Mouse (Mus musculus) 3134 (cell line): ENCODE results near the gene Ell.
"Not testable (repeated sequence)": the region's sequence is repeated elsewhere in the genome, so short reads cannot be mapped to it uniquely, and the experiment has no call there.

ENCODE experiments used
- DNase-seq: peaks from one replicate; pipeline ENCODE4 v3.0.0-alpha.2; 2011; ENCODE audit warnings: low spot score; ENCODE audit not compliant: insufficient read length; ENCODE audit errors: extremely low read depth

Ell gene

GRCm38 (mm10) chr8:70561809-70562535 lies 22.7 kb downstream of the Ell start:
- peak; percentile 67 for DNase-seq

- no peak for DNase-seq
Measured at GRCm38 (mm10) chr8:70562802-70563201, 23.5 kb downstream of the Ell start.

- DNase-seq, result no peak
Measured at GRCm38 (mm10) chr8:70563763-70564387, 24.6 kb downstream of the Ell start.

GRCm38 (mm10) chr8:70564696-70565235 lies 25.5 kb downstream of the Ell start:
- no peak for DNase-seq

DNA sequence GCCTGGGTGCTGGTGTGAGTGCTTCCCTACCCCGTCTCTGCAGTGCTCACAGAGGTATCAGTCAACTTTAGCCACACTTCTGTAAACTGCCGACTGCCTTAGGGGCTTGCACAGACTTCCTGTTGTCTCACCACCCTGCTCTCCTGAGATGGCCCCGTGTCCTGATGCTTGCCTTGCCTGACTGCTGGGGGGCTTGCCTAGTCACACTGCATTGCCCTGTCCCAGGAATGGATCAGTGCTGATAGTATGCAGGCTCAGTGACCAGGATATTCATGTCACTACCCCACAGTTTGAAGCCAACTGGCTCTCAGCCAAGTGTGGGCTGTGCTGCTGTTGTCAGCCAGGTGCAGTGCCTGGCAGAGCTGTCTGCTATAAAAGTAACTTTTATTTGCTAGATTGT lies 26.3 kb downstream of the Ell start:
- no peak for DNase-seq

DNA sequence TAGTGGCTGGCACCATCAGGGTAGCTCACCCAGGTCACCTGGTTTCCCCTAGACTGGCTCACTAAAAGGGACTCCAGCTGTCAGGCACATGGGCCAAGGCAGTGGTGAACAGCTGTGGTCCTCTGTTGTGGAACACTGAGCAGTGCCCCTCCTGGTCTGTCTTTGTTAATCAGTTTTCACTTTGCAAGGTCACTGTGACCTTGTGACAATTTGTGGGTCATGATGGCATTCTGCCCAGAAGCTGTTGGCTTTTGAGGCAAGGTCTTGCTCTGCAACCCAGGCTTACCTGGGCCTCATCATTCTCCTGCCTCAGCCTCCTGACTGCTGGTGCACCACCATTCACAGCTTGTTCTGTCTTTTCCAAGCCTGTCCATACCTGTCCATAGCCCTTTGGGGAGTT lies 31.1 kb downstream of the Ell start:
- no peak for DNase-seq

DNA sequence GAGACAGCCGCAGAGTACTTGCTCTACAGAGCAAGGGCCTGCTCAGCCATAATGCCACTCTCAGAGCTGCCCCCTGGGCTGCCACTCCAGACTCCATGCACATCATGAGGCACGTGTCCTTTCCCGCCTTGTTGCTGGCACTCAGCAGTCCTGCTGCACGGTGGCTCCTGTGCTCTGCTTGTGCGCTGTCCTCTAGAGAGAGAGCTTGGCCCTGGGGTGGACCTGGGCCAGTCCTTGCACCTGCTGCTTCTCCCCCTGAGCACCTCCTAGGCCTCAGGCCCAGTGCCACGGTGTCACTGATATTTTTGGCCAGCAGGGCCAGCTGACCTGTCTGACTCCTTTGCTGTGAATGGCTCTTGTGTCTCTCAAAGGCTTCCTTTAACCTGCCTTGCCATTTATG lies 31.7 kb downstream of the Ell start:
- DNase-seq, result no peak

GRCm38 (mm10) chr8:70574302-70574701 lies 35.0 kb downstream of the Ell start:
- no peak for DNase-seq

GRCm38 (mm10) chr8:70574915-70575314 lies 35.7 kb downstream of the Ell start:
- no peak for DNase-seq

GRCm38 (mm10) chr8:70577207-70577606 lies 38.0 kb downstream of the Ell start:
- no peak for DNase-seq

DNA sequence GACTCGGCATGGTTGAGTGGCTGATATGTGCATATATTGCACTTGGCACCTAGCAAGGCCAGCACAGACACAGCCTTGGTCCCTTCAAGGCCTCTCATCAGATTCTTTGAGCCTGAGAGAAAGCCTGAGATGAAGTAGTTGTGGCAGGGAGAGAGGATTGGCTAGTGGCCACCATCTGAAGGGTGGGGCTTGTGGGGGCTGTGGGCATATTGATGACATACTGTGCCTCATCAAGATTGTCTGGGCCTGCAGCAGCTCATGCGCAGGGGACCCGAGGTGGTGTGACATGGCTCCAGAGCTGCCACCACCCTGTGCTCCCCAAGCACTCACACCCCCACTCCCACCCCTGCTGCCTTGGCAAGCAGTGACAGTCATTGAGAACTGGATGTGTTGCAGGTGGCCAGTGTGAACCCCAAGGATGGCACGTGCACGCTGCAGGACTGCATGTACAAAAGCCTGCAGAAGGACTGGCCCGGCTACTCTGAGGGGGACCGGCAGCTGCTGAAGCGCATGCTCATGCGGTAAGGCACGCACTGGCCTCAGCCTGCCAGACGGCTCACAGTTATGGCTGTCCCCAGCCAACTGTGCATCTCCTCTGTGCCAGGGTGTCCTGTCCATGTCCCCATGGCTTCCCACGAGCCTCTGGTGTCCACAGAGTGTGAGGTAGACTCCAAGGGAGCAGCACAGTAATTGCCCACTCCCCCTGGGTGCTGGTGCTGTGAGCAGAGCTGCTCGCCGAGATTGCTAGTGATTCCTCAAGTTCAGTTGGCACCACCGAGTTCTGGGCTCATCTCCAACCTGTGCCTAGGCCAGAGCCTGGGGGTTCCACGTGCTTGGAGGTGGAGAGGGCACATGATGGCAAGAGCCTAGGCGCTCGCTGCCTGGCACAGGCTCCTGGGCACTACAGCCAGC lies 44.5 kb downstream of the Ell start:
- DNase-seq, result no peak

- DNase-seq, result no peak
Measured at GRCm38 (mm10) chr8:70584606-70585257, 45.5 kb downstream of the Ell start.

GRCm38 (mm10) chr8:70585258-70585652 lies 46.0 kb downstream of the Ell start:
- peak; percentile 59 for DNase-seq

DNA sequence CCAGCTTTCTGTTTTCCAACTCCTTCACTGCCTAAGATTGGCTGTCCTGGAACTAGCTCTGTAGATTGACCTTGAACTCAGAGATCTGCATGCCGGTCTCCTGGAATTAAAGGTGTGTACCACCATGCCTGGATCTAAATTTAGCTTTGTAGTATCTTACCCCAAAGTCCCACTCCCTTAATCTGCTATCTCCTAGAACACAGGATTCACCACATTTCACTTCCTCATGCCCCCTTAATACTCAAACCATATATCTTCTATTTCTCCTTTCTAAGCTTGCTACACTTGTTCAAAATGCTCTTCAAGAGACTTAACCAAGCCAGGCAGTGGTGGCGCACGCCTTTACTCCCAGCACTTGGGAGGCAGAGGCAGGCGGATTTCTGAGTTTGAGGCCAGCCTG lies 48.7 kb downstream of the Ell start:
- DNase-seq, result not testable (repeated sequence)

DNA sequence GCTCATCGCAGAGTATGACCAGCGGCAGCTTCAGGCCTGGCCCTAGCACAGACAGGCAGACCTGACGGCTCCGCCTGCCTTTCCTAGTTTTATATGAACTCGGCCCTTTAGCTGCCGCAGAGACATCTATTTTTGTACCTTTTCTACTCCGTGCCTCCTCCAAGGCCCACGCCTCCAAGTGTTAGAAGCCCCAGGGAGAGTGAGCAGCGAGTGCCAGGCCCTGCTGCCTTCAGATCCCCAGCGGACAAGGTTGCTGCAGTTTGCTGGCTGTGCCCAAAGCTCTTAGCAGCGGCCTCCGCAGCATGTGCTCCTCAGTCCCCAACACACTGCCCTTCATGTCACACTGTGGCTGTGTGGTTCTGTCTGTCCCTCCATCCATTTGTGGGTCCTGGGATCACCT lies 52.3 kb downstream of the Ell start:
- DNase-seq, result no peak

DNA sequence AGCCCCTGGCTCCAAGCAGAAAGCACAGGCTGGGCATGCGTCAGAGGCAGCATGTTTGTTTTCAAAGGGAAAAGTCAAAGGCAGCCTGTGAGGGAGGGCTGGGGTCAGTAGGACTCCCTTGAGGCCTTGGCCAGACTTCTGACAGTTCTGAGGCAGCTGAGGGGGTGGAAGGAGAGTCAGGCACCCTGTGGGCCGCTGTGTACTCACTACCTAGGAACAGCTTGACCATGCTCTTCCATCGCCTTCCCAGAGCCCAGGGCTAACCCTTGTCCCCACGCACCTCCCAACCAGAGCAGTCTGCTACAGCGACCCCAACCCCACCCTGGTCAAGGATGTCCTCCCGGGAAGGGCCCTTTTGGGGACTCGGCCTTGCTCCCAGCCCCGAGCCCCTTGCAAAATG lies 53.9 kb downstream of the Ell start:
- DNase-seq, result no peak

- DNase-seq, result no peak
Measured at GRCm38 (mm10) chr8:70593961-70594609, 54.8 kb downstream of the Ell start, which contains the start of gene Isyna1. TSS of gene Isyna1 (plus strand) at chr8:70594373.

DNA sequence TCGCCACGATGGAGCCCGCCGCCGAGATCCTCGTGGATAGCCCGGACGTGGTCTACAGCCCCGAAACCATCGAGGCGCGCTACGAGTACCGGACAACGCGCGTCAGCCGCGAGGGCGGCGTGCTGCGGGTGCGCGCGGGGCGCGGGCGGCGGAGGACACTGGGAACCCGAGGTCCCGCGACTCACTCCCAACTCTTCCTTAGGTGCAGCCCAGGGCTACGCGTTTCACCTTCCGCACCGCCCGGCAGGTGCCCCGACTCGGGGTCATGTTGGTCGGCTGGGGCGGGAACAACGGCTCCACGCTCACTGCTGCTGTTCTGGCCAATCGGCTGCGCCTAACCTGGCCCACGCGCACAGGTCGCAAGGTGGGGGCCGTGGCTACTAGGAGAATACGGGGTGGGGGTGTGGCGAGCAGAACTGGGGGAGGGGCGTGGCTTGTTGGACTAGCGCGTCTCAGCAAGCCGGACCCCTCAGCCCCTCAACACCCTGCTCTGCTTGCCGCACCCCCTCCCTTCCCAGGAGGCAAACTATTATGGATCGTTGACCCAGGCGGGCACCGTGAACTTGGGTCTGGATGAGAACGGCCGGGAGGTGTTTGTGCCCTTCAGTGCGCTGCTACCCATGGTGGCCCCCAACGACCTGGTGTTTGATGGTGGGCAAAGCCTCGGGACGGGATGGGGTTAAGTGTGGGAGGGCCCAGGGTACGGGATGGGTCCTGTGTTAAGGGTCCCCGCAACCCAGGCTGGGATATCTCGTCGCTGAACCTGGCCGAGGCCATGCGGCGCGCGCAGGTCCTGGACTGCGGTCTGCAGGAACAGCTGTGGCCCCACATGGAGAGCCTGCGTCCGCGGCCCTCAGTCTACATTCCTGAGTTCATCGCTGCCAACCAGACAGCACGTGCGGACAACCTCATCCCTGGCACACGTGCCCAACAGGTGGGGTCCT lies 55.6 kb downstream of the Ell start:
- DNase-seq, result no peak

GRCm38 (mm10) chr8:70595811-70596210 lies 56.6 kb downstream of the Ell start:
- DNase-seq, result no peak
